ENCODE assay signal across 19 mouse cellular contexts in the genomic region with DNA sequence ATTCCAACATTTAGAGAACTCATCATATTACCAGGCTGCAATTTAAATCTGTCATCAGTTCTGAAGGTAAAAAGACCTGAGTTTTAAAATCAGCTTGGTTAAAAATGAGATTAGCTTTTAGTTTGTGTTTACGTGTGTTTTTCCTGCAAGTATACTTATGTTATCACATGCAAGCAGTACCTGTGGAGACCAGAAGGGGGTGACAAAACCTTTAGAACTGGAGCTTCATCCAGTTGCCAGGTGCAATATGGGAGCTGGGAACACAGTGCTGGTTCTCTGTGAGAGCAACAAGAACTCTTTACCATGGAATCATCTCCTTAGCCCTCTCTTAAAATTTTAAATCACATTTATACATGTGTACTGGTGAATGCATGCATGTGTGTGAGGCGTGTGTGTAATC. TPM values are rescaled to one million over a fixed set of nuclear protein-coding genes. Genes with fewer than 3 reads are reported as not detected.
A peak's percentile ranks its signal among the peaks of the same experiment; 100 is the strongest.
DNase-seq lines count a peak whose midpoint lies in the region; ATAC-seq and TF ChIP-seq lines count a peak whose summit lies in the region.
"Had no signal": no experiment of that assay in that cellular context is flagged by ENCODE, and none has a peak within 500 bp of the region (broad histone marks: within the 10 kb centered on the region; RNA-seq: fewer than 3 reads in every experiment).

No protein-coding gene starts in this region.

- TF ChIP-seq POLR2A in brain, embryonic 14.5 days (IDR thresholded peaks at IDR 0.05; ENCODE audit: borderline replicate concordance, extremely low read depth, insufficient read depth, insufficient read length, poor library complexity, severe bottlenecking) = no peak

- no peaks in the 10 kb centered on the region for H3K9me3 ChIP-seq in hindbrain, postnatal 0 days (ENCODE audit: low read length)
- no peaks in the 10 kb centered on the region for H3K9me3 ChIP-seq in hindbrain, embryonic 16.5 days (ENCODE audit: control insufficient read depth, low read length)
- peaks cover 7% of the 10 kb centered on the region; the same call in 1 of the 2 replicates for H3K9me3 ChIP-seq in E14TG2a.4 (ENCODE audit: low read length)
- H3K9me3 ChIP-seq: forebrain, embryonic 15.5 days; limb, embryonic 10.5 days had no signal

- no peaks in the 10 kb centered on the region for H3K27me3 ChIP-seq in hindbrain, postnatal 0 days (ENCODE audit: insufficient read depth, low read length)
- no peaks in the 10 kb centered on the region for H3K27me3 ChIP-seq in hindbrain, embryonic 16.5 days (replicated peaks; ENCODE audit: control insufficient read depth, insufficient read depth, low read length)
- H3K27me3 ChIP-seq in E14TG2a.4 (ENCODE audit: insufficient read depth, low read length) = peaks cover 23% of the 10 kb centered on the region
- H3K27me3 ChIP-seq: forebrain, embryonic 15.5 days; neural tube, embryonic 12.5 days had no signal

- 98% methylated on average over 2 of the region's 2 CpGs for WGBS in hindbrain, postnatal 0 days
- WGBS in hindbrain, embryonic 16.5 days = 93% methylated on average over 2 of the region's 2 CpGs

- H3K36me3 ChIP-seq in hindbrain, postnatal 0 days (ENCODE audit: insufficient read depth, low read length) = no peaks in the 10 kb centered on the region
- H3K36me3 ChIP-seq in hindbrain, embryonic 16.5 days (ENCODE audit: control insufficient read depth, insufficient read depth, low read length) = no peaks in the 10 kb centered on the region
- no peaks in the 10 kb centered on the region for H3K36me3 ChIP-seq in E14TG2a.4 (ENCODE audit: insufficient read depth, low read length)
- H3K36me3 ChIP-seq: forebrain, embryonic 15.5 days; heart, embryonic 12.5 days; limb, embryonic 10.5 days; neural tube, embryonic 12.5 days had no signal

- TF ChIP-seq CTCF in hindbrain, postnatal 0 days (IDR thresholded peaks at IDR 0.05; ENCODE audit: low read depth) = peak; percentile 21; the same call in 1 of the 2 replicates
- peak; percentile 40 for TF ChIP-seq CTCF in E14TG2a.4 (conservative IDR thresholded peaks at IDR 0.05; ENCODE audit: low read length)
- TF ChIP-seq CTCF in brain, embryonic 14.5 days (IDR thresholded peaks at IDR 0.05; ENCODE audit: borderline replicate concordance, extremely low read depth, insufficient read depth, insufficient read length) = peak; percentile 6; the same call in 1 of the 2 replicates

- no peak overlapping the region for H3K4me2 ChIP-seq in hindbrain, postnatal 0 days (ENCODE audit: low read depth, low read length)
- H3K4me2 ChIP-seq in hindbrain, embryonic 16.5 days (ENCODE audit: low read length) = no peak overlapping the region
- H3K4me2 ChIP-seq: forebrain, embryonic 15.5 days; heart, embryonic 12.5 days; hindbrain, embryonic 14.5 days; liver, embryonic 11.5 days; midbrain, embryonic 11.5 days; neural tube, embryonic 12.5 days had no signal

- H3K9ac ChIP-seq in hindbrain, postnatal 0 days (replicated peaks; ENCODE audit: low read length) = no peak overlapping the region
- H3K9ac ChIP-seq in hindbrain, embryonic 16.5 days (ENCODE audit: low read depth, low read length) = no peak overlapping the region
- H3K9ac ChIP-seq: forebrain, embryonic 15.5 days; heart, embryonic 12.5 days; hindbrain, embryonic 14.5 days; neural tube, embryonic 12.5 days had no signal

- no peaks in the 10 kb centered on the region; the same call in 1 of the 2 replicates for H3K4me1 ChIP-seq in hindbrain, postnatal 0 days (ENCODE audit: insufficient read depth, low read length)
- peaks cover 5% of the 10 kb centered on the region; the same call in 1 of the 2 replicates for H3K4me1 ChIP-seq in hindbrain, embryonic 16.5 days (ENCODE audit: control insufficient read depth, insufficient read depth, low read depth, low read length)
- H3K4me1 ChIP-seq in E14TG2a.4 (replicated peaks; ENCODE audit: low read depth, low read length) = peaks cover 9% of the 10 kb centered on the region

- no peak overlapping the region for H3K27ac ChIP-seq in hindbrain, postnatal 0 days
- H3K27ac ChIP-seq in hindbrain, embryonic 16.5 days (ENCODE audit: low read depth, low read length) = no peak overlapping the region
- H3K27ac ChIP-seq: forebrain, embryonic 15.5 days; hindbrain, embryonic 14.5 days; limb, embryonic 10.5 days; neural tube, embryonic 12.5 days had no signal

- no peak for ATAC-seq in hindbrain, postnatal 0 days
- ATAC-seq in hindbrain, embryonic 16.5 days = no peak
- ATAC-seq: forebrain, embryonic 15.5 days had no signal

- H3K4me3 ChIP-seq in hindbrain, postnatal 0 days (ENCODE audit: low read length) = no peak overlapping the region
- no peak overlapping the region for H3K4me3 ChIP-seq in hindbrain, embryonic 16.5 days (ENCODE audit: low read length)
- H3K4me3 ChIP-seq in E14TG2a.4 (replicated peaks; ENCODE audit: low read length) = no peak overlapping the region
- H3K4me3 ChIP-seq: forebrain, embryonic 15.5 days; heart, embryonic 12.5 days; limb, embryonic 10.5 days; neural tube, embryonic 12.5 days had no signal

- no peak for DNase-seq in hindbrain, postnatal 0 days (ENCODE audit: low spot score)
- DNase-seq in 416B (ENCODE audit: low read depth) = peak; percentile 2
- no peak for DNase-seq in brain, embryonic 14.5 days (ENCODE audit: low read depth)
- DNase-seq in urinary bladder, postnatal 36 days (ENCODE audit: low spot score in 2 of 2) = no peak
- no peak for DNase-seq in heart, postnatal 4 days
- DNase-seq in adrenal gland, postnatal 36 days = no peak
- DNase-seq: cerebellum, adult 9-11 months; kidney, adult 18-20 months; kidney, postnatal 10 days; thymus, postnatal 36 days had no signal

RNA-seq across cellular contexts. Expression of gene Pkib, which starts 1.2 kb away (rescaled TPM):
- 4.2 and 6.1 TPM in 2 replicates for total RNA-seq in hindbrain, postnatal 0 days (2014; rRNA removed)
- 10.2 and 11.3 TPM in 2 replicates for polyA plus RNA-seq in hindbrain, postnatal 0 days (2015; fragmentation: Nextera tagmentation; extraction: Ambion mirVana)
- polyA plus RNA-seq in hindbrain, embryonic 16.5 days (2015; fragmentation: Nextera tagmentation; extraction: Ambion mirVana) = 6.0 and 7.2 TPM in 2 replicates
- 1.0 and 1.2 TPM in 2 replicates for polyA plus RNA-seq in brain, embryonic 14.5 days (2012; rRNA removed)
- 1 to 10 TPM in 1 of 2 experiments, under 1 TPM in 1; 0.61 to 1.4 TPM for total RNA-seq in heart, postnatal 4 days (2021)
- total RNA-seq in adrenal gland, postnatal 36 days (2021) = under 1 TPM; 0.07 to 0.79 TPM
- polyA plus RNA-seq: limb, embryonic 10.5 days had no signal
